Mouse (Mus musculus) testis, adult 2 months (tissue): ENCODE data around the gene Nfatc3. TPM values are rescaled to one million over a fixed set of nuclear protein-coding genes. Genes with fewer than 3 reads are reported as not detected.

Source experiments
- H3K27ac ChIP-seq: fragments of 200-500 bp; 2 replicates; pipeline ENCODE4 v1.5.1; 2012; ENCODE audit warnings: low read depth, low read length; ENCODE audit not compliant: control insufficient read depth, insufficient read depth
- H3K27me3 ChIP-seq: fragments of 200-500 bp; 2 replicates; pipeline ENCODE4 v1.6.1; 2012; ENCODE audit warnings: mild to moderate bottlenecking, low read length, moderate library complexity; ENCODE audit not compliant: control insufficient read depth, insufficient read depth
- H3K36me3 ChIP-seq: fragments of 200-500 bp; 2 replicates; pipeline ENCODE4 v1.6.1; 2012; ENCODE audit warnings: mild to moderate bottlenecking, low read length; ENCODE audit not compliant: control insufficient read depth, insufficient read depth
- H3K4me1 ChIP-seq: fragments of 200-500 bp; 2 replicates; pipeline ENCODE4 v1.6.1; 2012; ENCODE audit warnings: low read length; ENCODE audit not compliant: control insufficient read depth, insufficient read depth
- H3K4me3 ChIP-seq: fragments of 200-500 bp; 2 replicates; pipeline ENCODE4 v1.5.1; 2012; ENCODE audit warnings: low read depth, mild to moderate bottlenecking, low read length, moderate library complexity, mixed read lengths; ENCODE audit not compliant: control insufficient read depth
- CTCF ChIP-seq: fragments of 200-500 bp; IDR thresholded peaks from 2 replicates; pipeline ENCODE4 v1.5.1; 2012; ENCODE audit warnings: low read depth, mild to moderate bottlenecking, inconsistent platforms, low read length, moderate library complexity; ENCODE audit not compliant: control insufficient read depth, insufficient read depth, insufficient replicate concordance
- POLR2A ChIP-seq: fragments of 200-500 bp; IDR thresholded peaks from 2 replicates; pipeline ENCODE4 v1.6.1; 2012; ENCODE audit warnings: low read depth, mild to moderate bottlenecking, inconsistent platforms, low read length, moderate library complexity; ENCODE audit not compliant: control insufficient read depth
- polyA plus RNA-seq: library from polyadenylated mRNA; depleted of rRNA; stranded (reverse); fragments of >200 nt; gene quantifications from 2 replicates; pipeline ENCODE4 v1.2.3, GENCODE M21; 2012

Gene Nfatc3
- polyA plus RNA-seq, 1 experiment: 11.9 TPM

DNA sequence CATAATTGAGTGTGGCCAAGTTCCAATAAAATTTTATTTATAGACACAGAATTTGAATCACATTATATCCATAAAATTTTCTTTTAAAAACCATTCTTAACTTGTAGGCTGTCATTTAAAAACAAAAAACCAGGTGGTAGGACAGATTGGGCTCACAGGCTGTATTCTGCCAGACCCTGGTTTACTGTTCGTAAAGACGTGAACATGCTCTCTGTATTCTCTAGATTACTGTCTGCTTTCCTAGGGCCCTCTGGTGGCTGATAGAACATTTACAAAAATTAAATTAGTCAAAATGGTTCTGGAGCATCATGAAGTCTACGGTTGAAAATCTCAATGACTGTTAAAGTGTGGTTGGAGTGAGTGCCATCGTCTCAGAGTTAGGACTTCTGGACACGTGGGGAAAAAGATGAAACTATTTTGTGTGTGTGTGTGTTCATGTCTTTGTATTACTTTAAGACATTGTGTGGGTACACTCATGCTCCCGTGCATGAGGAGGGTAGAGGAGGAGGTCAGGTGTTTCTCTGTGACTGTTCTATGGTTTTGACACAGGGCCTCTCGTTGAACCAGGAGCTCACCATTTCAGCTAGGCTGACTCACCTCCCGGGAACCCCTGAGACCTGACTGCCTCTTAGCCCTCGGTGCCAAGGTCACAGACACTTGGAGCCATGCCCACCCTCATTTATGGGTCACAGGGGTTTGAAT is 16.7 kb downstream of the Nfatc3 start:
- H3K4me3 ChIP-seq: no peak overlapping the region
- no peaks in the 10 kb centered on the region for H3K36me3 ChIP-seq
- no peaks in the 10 kb centered on the region for H3K27me3 ChIP-seq
- no peak overlapping the region; the same call in 1 of the 2 replicates for H3K27ac ChIP-seq
- H3K4me1 ChIP-seq: peaks cover 4% of the 10 kb centered on the region; the same call in 1 of the 2 replicates
- TF ChIP-seq POLR2A: no peak
- no peak for TF ChIP-seq CTCF

DNA sequence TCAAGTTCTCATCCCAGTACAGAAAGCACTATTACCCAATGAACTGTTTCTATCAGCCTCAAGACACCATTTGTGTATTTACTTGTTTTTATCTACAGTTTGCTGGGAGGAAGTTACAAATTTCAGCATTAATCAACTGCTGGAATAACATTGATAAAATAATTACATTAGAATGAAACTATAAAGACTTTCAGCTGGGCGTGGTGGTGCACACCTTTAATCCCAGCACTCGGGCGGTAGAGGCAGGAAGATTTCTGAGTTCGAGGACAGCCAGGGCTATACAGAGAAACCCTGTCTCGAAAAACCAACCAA is 17.2 kb downstream of the Nfatc3 start:
- no peaks in the 10 kb centered on the region for H3K27me3 ChIP-seq
- no peak overlapping the region for H3K27ac ChIP-seq
- no peaks in the 10 kb centered on the region for H3K36me3 ChIP-seq
- H3K4me3 ChIP-seq: no peak overlapping the region
- H3K4me1 ChIP-seq: peaks cover 4% of the 10 kb centered on the region; the same call in 1 of the 2 replicates
- TF ChIP-seq POLR2A: no peak
- TF ChIP-seq CTCF: no peak

DNA sequence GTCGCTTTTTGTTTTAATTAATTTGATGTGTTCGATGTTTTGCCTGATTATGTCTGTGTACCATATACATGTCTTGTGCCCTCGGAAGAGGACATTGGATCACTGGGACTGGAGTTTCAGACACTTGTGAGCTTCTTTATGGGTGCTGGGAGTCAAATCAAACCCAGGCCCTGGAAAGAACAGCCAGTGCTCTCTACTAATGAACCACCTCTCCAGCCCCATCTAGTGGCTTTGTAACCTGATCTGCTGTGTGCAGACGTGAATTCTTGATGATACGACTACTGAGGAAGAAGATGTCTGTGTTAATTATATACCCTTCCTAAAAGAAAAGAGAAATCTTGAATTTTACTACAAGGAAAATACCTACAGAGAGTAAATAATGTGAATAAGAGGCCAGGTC is 18.0 kb downstream of the Nfatc3 start:
- no peak overlapping the region for H3K4me3 ChIP-seq
- H3K36me3 ChIP-seq: no peaks in the 10 kb centered on the region
- TF ChIP-seq POLR2A: no peak
- no peak for TF ChIP-seq CTCF
- H3K27me3 ChIP-seq: no peaks in the 10 kb centered on the region
- H3K4me1 ChIP-seq: peaks cover 4% of the 10 kb centered on the region; the same call in 1 of the 2 replicates
- H3K27ac ChIP-seq: no peak overlapping the region

DNA sequence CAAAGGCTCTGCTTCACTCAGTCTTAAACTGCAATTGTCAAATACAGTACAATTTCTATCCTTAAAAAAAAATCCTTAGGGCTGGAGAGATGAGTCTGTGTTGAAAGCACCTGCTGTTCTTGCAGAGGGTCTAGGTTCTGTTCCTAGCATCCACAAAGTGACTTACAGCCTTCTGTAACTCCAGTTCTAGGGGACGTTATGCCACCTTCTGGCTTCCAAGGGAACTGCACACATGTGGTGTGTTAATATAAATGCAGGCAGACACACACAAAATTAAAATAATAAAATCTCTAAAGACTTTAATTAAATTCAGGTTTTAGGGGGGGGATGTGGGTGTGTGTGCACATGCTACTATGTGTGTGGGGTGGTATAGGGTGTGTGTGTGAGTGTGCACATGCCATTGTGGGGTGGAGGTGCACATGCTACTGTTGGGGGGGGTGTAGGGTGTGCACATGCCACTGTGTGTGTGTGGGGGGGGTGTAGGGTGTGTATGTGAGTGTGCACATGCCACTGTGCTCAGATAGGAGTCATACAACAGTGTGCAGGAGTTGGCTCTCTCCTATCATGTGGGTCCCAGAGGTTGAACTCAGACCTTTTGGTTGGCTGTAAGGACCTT is 18.9 kb downstream of the Nfatc3 start:
- Histone ChIP-seq H3K36me3 (no peaks in the 10 kb centered on the region), H3K4me3 (no peak overlapping the region), H3K27me3 (no peaks in the 10 kb centered on the region), H3K4me1 (peaks cover 4% of the 10 kb centered on the region; the same call in 1 of the 2 replicates), H3K27ac (no peak overlapping the region)
- no peak for TF ChIP-seq POLR2A
- TF ChIP-seq CTCF: no peak

DNA sequence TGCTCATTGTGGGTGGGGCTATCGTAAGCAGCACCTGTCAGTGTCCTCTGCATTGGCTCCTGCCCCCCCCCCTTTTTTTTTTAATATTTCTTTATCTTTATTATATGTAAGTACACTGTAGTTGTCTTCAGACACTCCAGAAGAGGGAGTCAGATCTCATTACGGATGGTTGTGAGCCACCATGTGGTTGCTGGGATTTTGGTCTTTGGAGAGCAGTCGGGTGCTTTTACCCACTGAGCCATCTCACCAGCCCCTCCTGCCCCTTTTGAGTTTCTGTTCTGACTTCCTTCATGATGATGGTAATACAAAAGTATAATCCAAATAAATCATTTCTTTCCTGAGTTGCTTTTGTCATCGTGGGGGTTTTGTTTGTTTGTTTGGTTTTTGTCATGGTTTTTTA is 43.7 kb downstream of the Nfatc3 start:
- Histone ChIP-seq H3K4me1 (no peaks in the 10 kb centered on the region), H3K27ac (no peak overlapping the region), H3K36me3 (no peaks in the 10 kb centered on the region; the same call in 1 of the 2 replicates), H3K27me3 (no peaks in the 10 kb centered on the region), H3K4me3 (no peak overlapping the region)
- TF ChIP-seq POLR2A (no peak), CTCF (no peak)

DNA sequence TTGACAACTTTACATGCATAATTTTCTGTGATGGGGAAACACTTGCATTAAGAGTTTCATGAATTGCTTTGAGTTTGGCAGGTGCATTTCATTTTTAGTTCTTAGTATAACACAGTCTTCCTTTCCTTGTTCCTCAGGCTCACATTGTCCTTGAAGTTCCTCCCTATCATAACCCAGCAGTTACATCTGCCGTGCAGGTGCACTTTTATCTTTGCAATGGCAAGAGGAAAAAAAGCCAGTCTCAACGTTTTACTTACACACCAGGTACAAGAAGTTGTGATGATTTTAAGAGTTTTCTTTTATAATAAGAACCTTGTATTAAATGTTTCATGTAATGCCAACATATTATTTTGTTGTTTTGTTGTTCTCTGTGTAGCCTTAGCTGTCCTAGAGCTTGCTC is 45.2 kb downstream of the Nfatc3 start:
- Histone ChIP-seq H3K27ac (no peak overlapping the region), H3K27me3 (no peaks in the 10 kb centered on the region), H3K4me1 (no peaks in the 10 kb centered on the region), H3K4me3 (no peak overlapping the region), H3K36me3 (peaks cover under 1% of the 10 kb centered on the region; the same call in 1 of the 2 replicates)
- TF ChIP-seq POLR2A: no peak

DNA sequence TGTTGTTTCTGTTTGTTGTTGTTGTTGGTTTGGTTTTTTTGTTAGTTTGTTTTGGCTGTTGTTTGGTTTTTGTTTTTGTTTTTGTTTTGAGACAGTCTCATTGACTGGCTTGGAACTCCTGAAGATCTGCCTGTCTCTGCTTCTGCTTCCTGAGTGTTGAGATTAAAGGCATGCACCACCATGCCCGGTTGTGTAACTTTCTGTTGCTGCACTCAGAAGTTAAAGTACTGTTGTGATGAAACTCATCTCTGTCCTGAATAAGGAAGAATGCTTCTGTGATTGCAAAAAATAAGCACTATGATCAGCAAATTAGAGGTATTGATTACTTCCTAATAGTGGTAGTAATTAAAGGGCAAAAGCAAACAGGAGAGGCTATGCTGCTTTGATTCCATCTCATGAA is 47.6 kb downstream of the Nfatc3 start:
- Histone ChIP-seq H3K4me3 (no peak overlapping the region), H3K4me1 (no peaks in the 10 kb centered on the region), H3K27me3 (no peaks in the 10 kb centered on the region), H3K27ac (no peak overlapping the region), H3K36me3 (peaks cover 1% of the 10 kb centered on the region; the same call in 1 of the 2 replicates)
- TF ChIP-seq CTCF (no peak), POLR2A (no peak)

DNA sequence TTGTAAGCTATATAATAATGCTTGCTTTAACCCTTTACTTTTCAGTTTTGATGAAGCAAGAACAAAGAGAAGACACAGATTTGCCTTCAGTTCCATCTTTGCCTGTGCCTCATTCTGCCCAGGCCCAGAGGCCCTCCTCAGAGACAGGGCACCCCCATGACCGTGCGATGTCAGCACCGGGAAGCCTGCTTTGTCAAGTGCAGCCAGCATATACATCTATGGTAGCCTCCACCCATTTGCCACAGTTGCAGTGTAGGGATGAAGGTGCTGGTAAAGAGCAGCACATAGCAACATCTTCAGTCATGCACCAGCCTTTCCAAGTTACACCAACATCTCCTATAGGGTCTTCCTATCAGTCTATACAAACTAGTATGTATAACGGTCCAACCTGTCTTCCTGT is 49.4 kb downstream of the Nfatc3 start:
- Histone ChIP-seq H3K4me3 (no peak overlapping the region), H3K4me1 (no peaks in the 10 kb centered on the region), H3K27ac (no peak overlapping the region), H3K27me3 (no peaks in the 10 kb centered on the region), H3K36me3 (peaks cover 1% of the 10 kb centered on the region; the same call in 1 of the 2 replicates)
- TF ChIP-seq CTCF (no peak), POLR2A (no peak)
